Mouse (Mus musculus) gastrocnemius, postnatal 4 days (tissue): ENCODE results near the gene Olfr287. TPM values are rescaled to one million over a fixed set of nuclear protein-coding genes. Genes with fewer than 3 reads are reported as not detected.

Experiments
- DNase-seq, 2 experiments: peaks; one replicate each; pipeline ENCODE4 v3.0.0; 2021 to 2022; ENCODE audit warnings: low spot score in 2 of 2, mixed read lengths in 2 of 2
- long read RNA-seq, 2 experiments: library from polyadenylated mRNA; stranded (forward); transcript quantifications; one replicate each; pipeline ENCODE4 v2.0.0; 2021
- total RNA-seq, 2 experiments: library from RNA; stranded (reverse); gene quantifications; 2 replicates each; pipeline ENCODE4 v1.2.3; 2021

Olfr287 gene
- not detected for total RNA-seq
- long read RNA-seq, experiment 1 = 0 reads
- long read RNA-seq, experiment 2 = 0 reads

DNA sequence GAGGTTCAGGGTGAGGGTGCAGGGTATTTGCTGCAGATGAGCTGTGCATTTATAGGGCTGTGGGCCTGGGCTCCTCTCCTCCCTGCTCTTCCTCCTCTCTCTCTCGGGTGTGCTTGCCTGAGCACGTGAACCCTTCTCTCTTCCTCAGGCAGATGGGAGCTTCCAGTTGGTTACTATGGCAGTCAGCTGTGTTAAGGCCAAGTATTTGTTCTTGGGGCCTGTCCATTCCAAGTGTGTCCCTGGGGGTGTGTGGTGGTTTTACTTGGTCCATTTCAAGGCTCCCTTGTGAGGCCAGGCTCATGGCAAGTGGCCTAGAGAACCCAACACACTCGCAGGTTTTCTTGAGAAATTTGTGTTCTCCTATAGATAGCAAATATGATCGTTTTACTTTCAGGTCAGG is at the start of gene Olfr287, which contains the start of gene Gm44579:
Gene Olfr287, minus strand, starts transcription at position 180 of the 400 bp plus-strand sequence.
Gene Gm44579, minus strand, starts transcription at position 101 of the 400 bp plus-strand sequence.
- DNase-seq = no peak

DNA sequence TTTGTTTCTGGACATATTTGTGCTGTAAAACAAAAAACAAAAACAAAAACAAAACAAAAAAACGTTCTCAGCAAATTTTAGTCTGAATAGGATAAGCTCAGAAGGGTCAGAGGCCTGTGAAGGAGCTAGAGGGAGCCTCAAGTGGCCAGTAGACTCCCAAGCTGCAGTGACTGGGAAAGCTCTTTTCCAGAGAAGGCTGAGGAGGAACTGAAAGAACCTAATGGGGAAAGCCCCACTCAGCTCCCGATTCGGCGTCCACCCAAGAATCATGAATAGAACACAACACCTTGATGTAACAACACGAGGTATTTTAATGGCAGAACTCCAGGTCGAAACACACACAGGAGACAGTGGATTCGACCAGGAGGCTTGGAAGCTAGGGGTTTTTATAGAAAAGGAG is 36.9 kb upstream of the Olfr287 start:
- DNase-seq = no peak

DNA sequence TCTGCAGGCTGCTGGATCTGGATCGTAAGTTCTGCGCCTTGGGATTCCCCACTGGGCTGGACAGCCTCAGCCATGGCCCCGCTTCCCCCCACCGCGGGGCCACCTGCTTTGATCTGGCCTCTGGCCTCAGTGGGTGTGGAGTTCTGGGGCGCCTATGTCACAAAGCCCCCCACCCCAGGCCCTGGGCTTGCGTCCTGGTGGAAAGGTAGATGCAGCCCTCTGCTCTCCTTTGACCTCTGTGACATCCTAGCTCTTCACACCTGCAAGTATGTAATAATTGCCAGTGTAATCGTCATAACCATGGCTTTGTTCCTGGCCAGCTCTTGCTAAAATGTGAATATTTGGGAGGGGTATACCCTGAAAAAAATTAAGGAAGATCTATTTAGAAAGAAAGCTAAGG is 36.3 kb upstream of the Olfr287 start, which contains the start of gene H1fnt:
Gene H1fnt, minus strand, starts transcription at position 101 of the 400 bp plus-strand sequence.
- DNase-seq = no peak

DNA sequence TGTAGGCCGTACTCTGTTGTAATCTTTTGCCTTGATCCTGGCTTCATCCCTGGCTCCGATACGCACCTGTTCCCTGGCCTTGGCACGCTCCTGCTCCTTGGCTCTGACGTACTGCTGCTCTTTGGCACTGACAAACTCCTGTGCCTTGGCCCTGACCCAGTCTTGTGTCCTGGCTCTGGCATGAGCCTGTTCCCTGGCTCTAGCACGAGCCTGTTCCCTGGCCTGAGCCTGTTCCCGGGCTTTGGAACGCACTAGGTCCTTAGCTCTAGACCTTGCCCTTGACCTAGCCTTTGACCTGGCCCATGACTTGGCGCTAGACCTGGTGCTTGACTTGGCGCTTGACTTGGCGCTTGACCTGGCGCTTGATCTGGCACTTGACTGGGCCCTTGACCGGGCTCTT is 35.4 kb upstream of the Olfr287 start:
- no peak for DNase-seq

DNA sequence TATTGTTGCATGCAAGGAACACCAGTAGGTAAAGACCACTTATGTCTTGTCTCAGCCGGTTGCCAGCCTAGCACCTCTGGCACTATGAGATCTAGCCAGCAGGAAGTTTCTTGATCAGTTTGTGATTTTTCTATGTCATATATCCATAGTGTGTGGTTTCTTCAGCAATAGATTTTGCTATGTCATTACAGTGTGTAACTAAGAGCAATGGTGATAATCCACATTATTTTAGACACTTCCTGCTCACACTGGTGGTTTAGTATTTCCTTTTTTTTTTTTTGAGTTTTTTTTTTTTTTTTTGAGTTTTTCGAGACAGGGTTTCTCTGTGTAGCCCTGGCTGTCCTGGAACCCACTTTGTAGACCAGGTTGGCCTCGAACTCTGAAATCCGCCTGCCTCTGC is 14.6 kb upstream of the Olfr287 start:
- DNase-seq = no peak

DNA sequence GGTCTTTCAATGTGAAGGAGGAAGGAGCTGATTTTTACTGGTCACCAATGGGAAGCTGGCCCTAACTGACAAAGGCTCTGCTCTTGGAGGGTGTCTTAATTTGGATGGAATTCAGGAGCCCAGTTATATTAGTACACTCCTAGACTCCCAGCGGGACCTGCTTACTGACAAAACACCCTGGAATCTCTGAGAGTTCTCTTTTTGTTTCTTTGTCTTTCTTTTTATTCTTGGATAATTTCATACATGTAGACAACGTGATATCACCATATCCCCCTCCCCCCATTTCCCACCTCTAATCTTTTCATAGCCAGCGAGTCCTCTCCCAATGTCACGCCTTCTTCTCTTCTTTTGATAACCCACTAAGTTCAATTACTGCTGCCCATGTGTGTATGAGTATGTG is 13.5 kb upstream of the Olfr287 start, which contains the start of gene Olfr286:
Gene Olfr286, minus strand, starts transcription at position 101 of the 400 bp plus-strand sequence.
- DNase-seq = no peak

DNA sequence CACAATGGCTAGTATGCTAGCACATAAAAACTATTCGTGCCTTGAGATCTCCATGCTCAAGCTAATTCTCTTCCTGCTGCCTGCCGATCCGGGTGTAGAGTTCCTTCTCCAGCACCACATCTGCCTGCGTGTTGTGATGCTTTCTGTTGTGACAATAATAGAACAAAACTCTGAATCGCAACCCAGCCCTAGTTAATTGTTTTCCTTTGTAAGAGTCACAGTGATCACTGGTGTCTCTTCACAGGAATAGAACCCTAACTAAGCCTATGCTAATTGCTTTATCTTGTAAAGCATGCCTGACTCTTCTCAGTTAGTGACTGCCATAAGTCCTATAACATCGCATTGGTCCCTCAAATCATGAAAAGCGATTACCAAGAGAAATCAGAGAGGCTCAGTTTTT is 5.2 kb upstream of the Olfr287 start:
- DNase-seq = no peak

DNA sequence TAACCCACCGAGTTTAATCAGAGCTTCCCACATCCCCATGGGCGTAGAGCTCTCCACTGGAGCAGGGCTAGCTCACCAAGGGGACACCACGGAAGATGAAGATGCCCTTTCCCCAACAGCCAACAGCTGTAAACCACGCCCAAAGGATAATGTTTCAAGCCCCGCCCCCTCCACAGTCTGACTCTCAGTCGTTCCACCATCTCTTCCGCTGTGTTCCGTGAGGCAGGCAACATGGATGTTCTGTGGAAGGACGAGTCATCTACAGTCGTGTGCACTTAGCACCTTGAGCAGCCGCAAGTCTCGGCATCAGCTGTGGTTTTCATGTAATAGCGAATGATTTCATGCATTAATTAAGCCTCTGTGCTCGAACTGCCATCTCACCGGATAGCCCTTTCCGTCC is 4.8 kb upstream of the Olfr287 start:
- no peak for DNase-seq

DNA sequence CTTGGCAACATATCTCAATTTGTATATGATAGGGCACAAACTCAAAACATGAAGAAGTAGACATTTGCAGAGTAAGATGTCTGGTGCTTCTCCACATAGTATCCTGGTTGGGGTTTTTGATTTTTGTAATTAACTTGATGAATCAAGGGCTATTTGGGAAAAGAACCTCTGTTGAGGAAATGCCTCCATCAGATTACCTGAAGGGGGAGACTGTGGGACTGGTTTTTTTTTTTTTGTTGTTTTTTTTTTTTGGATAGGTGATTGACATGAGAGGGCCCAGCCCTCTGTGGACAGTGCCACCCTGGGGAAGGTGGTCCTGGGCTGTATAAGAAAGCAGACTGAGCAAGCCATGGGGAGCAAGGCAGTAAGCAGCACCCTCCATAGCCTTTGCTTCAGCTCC is 1.5 kb upstream of the Olfr287 start:
- no peak for DNase-seq

DNA sequence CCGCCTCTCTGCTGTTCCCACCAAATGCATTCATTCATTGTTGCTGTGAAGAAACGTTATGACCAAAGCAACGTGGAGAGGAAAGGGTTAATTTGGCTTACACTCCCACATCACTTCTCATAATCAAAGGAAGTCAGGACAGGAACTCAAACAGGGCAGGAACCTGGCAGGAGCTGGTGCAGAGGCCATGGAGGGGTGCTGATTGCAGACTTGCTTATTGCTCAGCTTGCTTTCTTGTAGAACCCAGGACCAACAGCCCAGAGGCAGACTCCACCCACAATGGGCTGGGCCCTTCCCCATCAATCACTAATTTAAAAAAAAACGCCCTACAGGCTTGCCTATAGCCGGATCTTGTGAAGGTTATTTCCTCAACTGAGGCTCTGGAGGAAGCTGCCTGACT is 6.7 kb downstream of the Olfr287 start:
- DNase-seq = no peak

DNA sequence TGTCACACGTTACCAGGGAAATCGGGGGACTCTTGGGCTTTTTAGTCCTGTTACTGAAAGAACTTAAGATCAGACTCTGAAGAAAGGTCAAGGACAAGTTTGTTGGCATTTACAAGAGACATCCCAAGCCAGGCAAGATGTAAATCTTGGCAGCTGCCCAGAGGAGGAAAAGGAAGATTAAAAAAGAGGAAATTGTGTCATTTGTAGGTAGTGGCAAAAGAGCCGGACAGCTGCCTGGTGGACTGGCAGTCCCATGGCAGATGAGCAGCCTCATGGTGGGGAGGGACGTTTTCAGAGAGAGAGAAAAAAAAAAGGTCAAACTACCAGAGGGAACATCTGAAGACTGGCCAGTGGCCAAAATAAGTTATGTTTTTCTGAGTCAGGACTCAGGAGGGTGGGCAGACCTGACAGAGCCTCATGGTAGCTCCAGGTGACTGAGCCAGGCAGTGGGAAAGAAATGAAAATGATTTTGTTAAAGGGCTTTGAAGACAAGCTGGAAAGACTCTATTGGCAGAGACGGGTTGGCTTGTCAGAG is 7.5 kb downstream of the Olfr287 start:
- DNase-seq = no peak

DNA sequence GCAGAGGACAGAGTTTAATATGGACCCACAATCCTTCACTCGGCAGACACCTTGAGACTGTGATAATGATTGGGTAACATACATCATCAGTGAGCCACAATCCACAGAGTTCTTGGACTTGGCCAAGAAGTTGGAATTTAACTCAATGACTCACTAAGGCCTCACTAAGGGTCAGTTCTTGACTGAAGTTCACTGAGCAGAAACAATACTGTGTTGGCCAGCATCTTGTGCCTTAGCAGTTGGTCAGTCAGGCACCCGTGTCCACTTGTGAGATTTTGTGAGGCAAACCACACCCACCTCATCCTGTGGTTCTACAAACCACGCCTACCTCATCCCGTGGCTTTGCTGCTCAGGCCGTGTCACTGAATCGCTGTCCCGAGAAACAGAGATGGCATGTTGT is 11.2 kb downstream of the Olfr287 start:
- DNase-seq = no peak

DNA sequence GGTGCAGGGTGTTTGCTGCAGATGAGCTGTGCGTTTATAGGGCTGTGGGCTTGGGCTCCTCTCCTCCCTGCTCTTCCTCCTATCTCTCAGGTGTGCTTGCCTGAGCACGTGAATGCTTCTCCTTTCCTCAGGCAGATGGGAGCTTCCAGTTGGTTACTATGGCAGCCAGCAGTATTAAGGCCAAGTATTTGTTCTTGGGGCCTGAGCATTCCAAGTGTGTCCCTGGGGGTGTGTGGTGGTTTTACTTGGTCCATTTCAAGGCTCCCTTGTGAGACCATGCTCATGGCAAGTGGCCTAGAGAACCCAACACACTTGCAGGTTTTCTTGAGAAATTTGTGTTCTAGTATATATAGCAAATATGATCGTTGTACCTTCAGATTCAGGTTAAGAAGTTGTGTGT is 25.4 kb downstream of the Olfr287 start, which contains the start of gene Olfr288:
Gene Olfr288, minus strand, starts transcription at position 101 of the 400 bp plus-strand sequence.
- DNase-seq = no peak

DNA sequence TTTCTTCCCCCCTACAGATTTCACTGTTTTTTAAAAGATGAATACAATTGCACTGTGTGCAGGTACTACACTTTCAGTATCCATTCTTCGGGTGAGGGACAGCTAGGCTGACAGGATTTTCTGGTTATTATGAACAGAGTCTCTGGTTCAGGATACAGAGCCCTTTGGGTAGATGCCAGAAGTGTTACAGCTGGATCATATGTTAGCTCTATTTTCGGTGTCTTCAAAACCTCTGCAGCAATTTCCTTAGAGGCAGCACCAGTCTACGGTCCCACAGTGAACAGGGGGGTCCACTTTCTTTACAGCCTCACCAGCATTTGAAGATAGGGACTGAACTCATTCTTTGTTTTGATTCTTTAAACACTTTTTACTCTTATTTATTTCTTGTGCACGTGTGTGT is 36.4 kb downstream of the Olfr287 start:
- no peak for DNase-seq

DNA sequence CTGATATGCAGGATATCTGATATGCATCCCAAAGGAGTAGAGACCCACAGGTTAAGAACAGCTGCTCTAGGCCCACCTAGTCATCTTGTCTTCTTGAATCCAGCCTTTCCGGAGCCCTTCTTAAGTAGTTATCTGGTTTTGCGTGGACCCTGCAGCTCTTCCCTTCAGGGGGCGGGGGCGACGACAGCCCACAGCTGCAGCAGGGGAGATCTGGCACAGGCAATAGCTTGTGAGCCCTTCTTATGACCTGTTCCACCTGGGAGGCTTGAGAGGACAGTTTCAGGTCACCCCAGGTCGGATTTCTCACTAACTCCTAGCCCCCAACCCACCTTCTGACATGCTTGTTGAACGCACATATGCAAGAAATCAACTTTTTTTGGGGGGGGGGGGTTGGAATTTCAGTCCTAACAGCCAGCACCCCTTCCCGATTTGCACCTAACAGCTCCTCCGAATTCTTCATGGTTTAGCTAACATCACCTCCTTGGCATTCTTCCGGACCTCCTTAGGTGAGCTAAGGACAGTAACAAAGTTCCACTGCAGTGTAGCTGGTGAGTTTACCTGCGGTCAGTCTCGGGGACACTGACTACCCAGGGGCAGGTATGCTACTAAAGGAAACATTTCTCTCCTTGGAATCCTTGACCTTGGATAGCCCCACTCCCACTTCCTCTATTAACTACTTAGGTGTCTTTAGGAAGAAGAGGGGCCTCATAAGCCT is 38.8 kb downstream of the Olfr287 start:
- DNase-seq = no peak

DNA sequence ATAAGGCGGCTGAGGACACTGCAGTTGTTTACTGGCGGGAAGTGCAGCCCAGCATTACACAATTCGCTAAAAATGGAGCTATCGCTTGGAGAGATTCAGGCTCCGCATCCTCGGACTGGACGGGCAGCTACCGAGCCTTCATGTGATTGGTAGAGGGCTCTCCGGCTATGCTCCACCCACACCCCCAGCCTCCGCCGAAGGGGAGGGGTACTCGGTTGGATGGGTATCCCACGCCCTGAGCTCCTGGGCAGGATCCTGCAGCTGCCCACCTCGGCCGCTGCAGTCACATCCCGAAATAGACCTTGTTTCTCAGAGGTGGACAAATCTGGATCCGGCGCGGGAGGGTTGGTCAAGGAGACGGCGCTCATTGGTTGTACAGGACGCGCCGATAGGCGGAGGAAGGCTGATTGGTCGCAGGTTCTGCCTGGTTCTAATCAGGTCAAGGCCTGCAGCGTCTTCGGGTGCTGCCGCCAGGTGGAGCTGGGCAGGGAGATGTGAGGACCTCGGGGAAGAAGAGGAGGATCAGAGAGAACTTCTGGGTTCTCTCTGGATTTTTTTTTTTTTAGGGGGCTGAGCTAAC is 39.6 kb downstream of the Olfr287 start:
- peak; percentile 70 to 89 for DNase-seq

DNA sequence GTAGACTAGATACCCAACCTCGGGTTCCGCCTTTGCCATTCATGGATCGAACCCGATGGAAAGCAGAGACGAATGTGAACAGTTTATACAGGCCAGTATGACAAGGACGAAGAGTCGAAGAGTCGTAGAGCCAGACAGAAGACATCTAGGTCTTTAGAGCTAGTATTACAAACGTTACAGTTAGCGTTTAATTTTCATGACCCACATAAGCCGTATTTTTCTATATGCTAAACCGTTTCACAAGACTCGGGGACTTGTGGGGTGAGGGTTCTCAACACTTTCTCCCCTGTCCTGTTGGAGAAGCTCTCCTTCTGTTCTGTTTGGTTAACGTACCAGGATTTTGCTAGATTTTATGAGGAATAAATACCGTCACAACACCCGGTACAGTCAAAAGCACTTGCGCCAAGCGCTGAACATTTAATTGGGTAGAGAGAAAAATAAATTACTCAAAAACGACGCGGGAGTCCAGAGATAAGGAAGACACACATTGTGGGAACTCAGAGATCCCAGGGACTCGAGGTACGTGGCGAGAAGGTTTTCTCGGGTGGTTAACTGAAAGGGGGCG is 40.2 kb downstream of the Olfr287 start:
- no peak for DNase-seq

DNA sequence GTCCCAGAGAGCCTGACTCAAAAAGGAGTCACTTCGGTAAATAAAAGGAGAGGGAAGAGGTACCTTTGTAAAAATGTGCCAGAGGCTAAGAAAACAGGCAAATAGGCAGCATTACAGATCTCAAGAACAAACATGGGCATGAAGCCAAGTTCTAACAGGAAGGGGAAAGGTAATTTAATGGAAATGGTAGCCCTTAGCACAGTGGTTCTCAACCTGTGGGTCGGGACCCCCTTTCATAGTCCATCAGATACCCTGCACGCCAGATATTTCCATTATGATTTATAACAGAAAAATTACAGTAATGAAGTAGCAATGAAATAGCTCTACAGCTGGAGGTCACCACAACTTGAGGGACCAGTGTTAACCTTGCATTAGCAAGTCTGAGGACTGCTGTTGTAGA is 43.5 kb downstream of the Olfr287 start:
- DNase-seq = no peak

DNA sequence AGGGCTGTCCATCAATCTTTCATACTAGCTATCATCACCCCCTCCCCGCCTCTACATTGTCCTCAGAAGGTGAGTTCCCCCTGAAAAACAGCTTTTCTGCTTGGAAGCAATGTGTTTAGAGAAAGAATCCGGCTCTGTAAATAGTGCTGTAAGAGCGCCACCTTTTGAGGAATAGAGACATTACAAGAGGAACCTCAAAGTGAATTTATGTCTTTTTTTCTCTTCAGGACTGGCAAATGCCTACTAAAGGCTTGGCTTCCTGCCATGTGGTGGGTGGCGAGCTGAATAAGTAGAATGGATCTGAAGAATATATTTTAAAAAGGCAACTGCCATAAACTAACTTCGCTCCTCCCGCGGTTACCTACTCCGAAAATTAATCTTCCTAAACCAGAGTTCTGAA is 47.0 kb downstream of the Olfr287 start:
- DNase-seq = peak in 1 of 2 experiments; percentile 16

DNA sequence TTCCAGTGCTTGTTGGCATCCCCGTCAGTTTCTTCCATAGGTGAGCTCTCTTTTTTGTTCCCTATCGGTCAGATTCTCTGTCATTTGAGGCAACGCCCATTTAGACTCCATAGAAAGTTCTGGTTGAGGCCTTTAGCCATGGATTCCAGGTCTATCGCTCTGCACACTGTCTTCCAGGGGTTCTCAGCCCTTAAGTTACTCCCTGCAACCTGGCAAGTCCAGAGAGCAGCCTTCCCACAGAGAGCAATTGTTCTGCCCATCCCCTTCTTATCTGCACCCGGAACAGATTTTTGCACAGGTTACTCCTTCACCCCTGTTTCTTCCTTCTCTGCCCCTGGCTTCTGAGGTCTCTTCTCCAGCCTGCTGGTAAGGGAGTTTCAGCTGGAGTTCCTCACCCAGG is 48.7 kb downstream of the Olfr287 start:
- DNase-seq = no peak

DNA sequence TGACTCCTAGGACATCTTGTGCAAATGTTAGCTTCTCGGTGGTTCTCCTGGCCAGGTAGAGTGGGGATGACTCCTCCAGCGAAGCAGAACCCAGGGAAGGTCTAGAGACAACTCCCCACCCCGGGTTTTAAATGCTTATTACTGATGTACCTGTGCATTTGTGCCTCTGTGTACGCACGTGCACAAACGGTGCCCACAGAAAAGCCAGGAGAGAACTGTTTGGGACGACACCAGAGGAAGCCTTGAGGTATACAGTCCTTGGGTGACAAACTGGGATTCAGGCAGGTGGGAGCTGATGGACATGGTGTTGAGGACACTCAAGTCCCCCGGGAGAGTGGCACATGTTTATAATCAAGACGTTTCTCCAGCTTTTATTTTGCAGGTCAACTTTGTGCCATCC is 49.9 kb downstream of the Olfr287 start:
- DNase-seq = no peak

DNA sequence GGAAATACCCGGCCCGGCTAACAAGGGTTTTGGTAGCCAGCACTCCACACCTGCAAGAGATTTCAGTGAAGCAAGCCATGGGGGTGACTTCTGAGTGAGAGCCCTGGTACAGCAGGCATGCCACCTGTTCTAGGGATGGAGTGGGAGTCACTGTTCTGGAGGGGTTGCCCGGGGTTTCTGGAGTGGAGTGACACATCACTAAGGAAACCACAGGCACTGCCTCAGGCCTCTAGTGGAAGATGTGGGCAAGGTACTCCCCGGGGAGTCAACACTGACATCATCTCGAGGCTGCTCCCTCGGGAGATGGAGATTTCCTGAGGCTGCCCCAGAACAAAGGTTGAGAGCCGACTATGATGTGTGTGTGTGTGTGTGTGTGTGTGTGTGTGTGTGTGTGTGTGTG is 50.5 kb downstream of the Olfr287 start:
- no peak for DNase-seq
